Mouse (Mus musculus) forebrain, embryonic 11.5 days (tissue): ENCODE measurements around the gene Jmjd7. TPM values are rescaled to one million over a fixed set of nuclear protein-coding genes. Genes with fewer than 3 reads are reported as not detected.

Experiments
- ATAC-seq: fragments of 200-750 bp; cut with Nextera tagmentation; replicated peaks from 2 replicates; pipeline ENCODE4 v1.8.0; 2017; ENCODE audit warnings: moderate TSS enrichment; ENCODE audit not compliant: low FRiP score
- DNase-seq: peaks from one replicate; pipeline ENCODE4 v3.0.0-alpha.2; 2017; ENCODE audit warnings: low spot score
- H3K27ac ChIP-seq: fragments of 300-500 bp; sonication (generic); 2 replicates; pipeline ENCODE4 v1.5.1; 2014; ENCODE audit warnings: low read depth, low read length
- H3K27me3 ChIP-seq: fragments of 300-500 bp; sonication (generic); 2 replicates; pipeline ENCODE4 v1.6.1; 2014; ENCODE audit warnings: mild to moderate bottlenecking, low read length, mixed read lengths; ENCODE audit not compliant: control insufficient read depth, insufficient read depth
- H3K36me3 ChIP-seq: fragments of 300-500 bp; sonication (generic); 2 replicates; pipeline ENCODE4 v1.6.1; 2014; ENCODE audit warnings: mild to moderate bottlenecking, low read length, moderate library complexity, mixed read lengths; ENCODE audit not compliant: control insufficient read depth, insufficient read depth
- H3K4me1 ChIP-seq: fragments of 300-500 bp; sonication (generic); replicated peaks from 2 replicates; pipeline ENCODE4 v1.6.1; 2014; ENCODE audit warnings: low read length, mixed read lengths; ENCODE audit not compliant: control insufficient read depth, insufficient read depth
- H3K4me2 ChIP-seq: fragments of 300-500 bp; sonication (generic); 2 replicates; pipeline ENCODE4 v1.6.1; 2014; ENCODE audit warnings: low read depth, mild to moderate bottlenecking, low read length, moderate library complexity, mixed read lengths; ENCODE audit not compliant: severe bottlenecking
- H3K4me3 ChIP-seq: fragments of 300-500 bp; sonication (generic); 2 replicates; pipeline ENCODE4 v1.5.1; 2014; ENCODE audit warnings: low read depth, low read length
- H3K9ac ChIP-seq: fragments of 300-500 bp; sonication (generic); 2 replicates; pipeline ENCODE4 v1.6.1; 2014; ENCODE audit warnings: low read length
- H3K9me3 ChIP-seq: fragments of 300-500 bp; sonication (generic); 2 replicates; pipeline ENCODE4 v1.6.1; 2016; ENCODE audit warnings: low read length, mixed read lengths; ENCODE audit not compliant: control insufficient read depth
- WGBS: fragments of 180-500 bp; shearing (Covaris S2); extraction: QIAGEN DNeasy Blood & Tissue Kit; methylation state at CpG from one replicate; pipeline ENCODE4 v1.1.7; 2014; 5-methylcytosine and 5-hydroxymethylcytosine counted together
- polyA plus RNA-seq: library from polyadenylated mRNA; unstranded; fragments of >200 nt; fragmentation: Nextera tagmentation; extraction: Ambion mirVana; gene quantifications from 2 replicates; pipeline ENCODE4 v1.2.1, GENCODE M21; 2014

Gene Jmjd7
- polyA plus RNA-seq, 1 experiment from 2014 or later, result 18.6 TPM

- H3K36me3 ChIP-seq, result no peaks in the 10 kb centered on the region
- 84% methylated on average over 2 of the region's 2 CpGs for WGBS
- no peak for ATAC-seq
These were observed 34.9 kb upstream of the Jmjd7 start for GRCm38 (mm10) chr2:119992349-119992748.

GRCm38 (mm10) chr2:119993515-119993914 lies 33.8 kb upstream of the Jmjd7 start:
- 55% methylated on average over 2 of the region's 2 CpGs for WGBS

More at GRCm38 (mm10) chr2:119992349-119992748, 34.9 kb upstream of the Jmjd7 start:
- H3K27me3 ChIP-seq, result no peaks in the 10 kb centered on the region
- no peaks in the 10 kb centered on the region for H3K4me1 ChIP-seq
- no peak overlapping the region for H3K4me2 ChIP-seq
- H3K4me3 ChIP-seq, result no peak overlapping the region
- no peaks in the 10 kb centered on the region for H3K9me3 ChIP-seq
- no peak overlapping the region for H3K27ac ChIP-seq
- no peak for DNase-seq
- H3K9ac ChIP-seq, result no peak overlapping the region

GRCm38 (mm10) chr2:119994839-119995238 lies 32.4 kb upstream of the Jmjd7 start:
- no peaks in the 10 kb centered on the region for H3K36me3 ChIP-seq
- no peak for ATAC-seq
- H3K9ac ChIP-seq, result no peak overlapping the region
- 92% methylated on average over 6 of the region's 6 CpGs for WGBS
- no peak overlapping the region for H3K4me2 ChIP-seq
- H3K27ac ChIP-seq, result no peak overlapping the region
- no peaks in the 10 kb centered on the region for H3K9me3 ChIP-seq
- DNase-seq, result no peak
- H3K4me1 ChIP-seq, result no peaks in the 10 kb centered on the region
- no peak overlapping the region for H3K4me3 ChIP-seq
- no peaks in the 10 kb centered on the region for H3K27me3 ChIP-seq

More at GRCm38 (mm10) chr2:119993515-119993914, 33.8 kb upstream of the Jmjd7 start:
- Histone ChIP-seq H3K36me3 (no peaks in the 10 kb centered on the region), H3K9me3 (no peaks in the 10 kb centered on the region), H3K9ac (no peak overlapping the region), H3K4me3 (no peak overlapping the region), H3K27ac (no peak overlapping the region), H3K4me2 (no peak overlapping the region), H3K27me3 (no peaks in the 10 kb centered on the region), H3K4me1 (no peaks in the 10 kb centered on the region)
- ATAC-seq (no peak), DNase-seq (no peak)

DNA sequence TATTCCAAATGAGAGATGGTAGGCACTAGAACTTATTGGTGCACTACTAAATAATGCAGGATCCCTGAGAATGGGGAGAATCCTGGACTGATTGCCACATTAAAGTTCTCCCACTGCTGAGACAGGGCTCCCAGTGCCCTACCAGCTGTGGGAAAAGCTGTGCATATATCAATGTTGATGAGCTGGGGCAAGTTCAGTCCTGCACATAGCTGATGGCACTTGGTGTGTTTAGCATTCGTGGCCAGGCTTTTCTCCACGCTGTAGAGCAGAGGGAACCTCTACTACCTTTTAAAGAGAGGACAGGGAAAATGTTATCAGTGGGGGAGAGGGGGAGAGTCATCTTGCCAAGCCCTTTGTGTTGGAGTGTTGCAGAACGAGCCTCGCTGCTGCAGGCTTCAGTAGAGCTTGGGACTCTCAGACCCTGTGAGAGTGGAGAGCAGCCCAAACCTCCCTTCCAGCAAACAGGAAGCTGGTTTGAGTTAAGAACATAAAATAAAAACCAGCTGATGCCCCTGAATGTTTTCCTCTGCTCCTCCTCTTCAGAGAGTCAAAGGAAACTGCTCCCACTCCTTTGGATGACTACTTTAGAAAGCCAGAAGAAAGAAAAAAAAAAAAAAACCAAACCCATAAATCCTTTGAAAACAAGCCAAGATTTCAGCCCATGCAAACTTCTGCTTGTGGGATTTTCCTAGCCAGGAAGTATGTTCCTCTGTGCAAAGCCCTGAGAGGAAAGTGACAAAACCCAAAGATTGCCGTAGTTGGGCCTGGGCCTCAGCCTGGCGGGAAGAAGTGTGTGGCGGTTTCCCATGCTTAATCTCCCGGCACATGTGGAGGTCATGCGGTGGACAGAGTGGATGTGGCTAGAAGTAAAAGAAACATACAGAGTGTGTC lies 31.6 kb upstream of the Jmjd7 start:
- Histone ChIP-seq H3K36me3 (no peaks in the 10 kb centered on the region), H3K27me3 (no peaks in the 10 kb centered on the region), H3K9me3 (no peaks in the 10 kb centered on the region), H3K4me2 (no peak overlapping the region), H3K9ac (no peak overlapping the region), H3K27ac (0 out of 2 replicates have a peak overlapping the region, but pooled peaks have one; percentile 31), H3K4me1 (no peaks in the 10 kb centered on the region), H3K4me3 (no peak overlapping the region)
- ATAC-seq (no peak), DNase-seq (no peak)
- 71% methylated on average over 9 of the region's 9 CpGs for WGBS

- Histone ChIP-seq H3K9ac (no peak overlapping the region), H3K27ac (no peak overlapping the region), H3K4me2 (no peak overlapping the region), H3K27me3 (no peaks in the 10 kb centered on the region), H3K9me3 (no peaks in the 10 kb centered on the region), H3K36me3 (no peaks in the 10 kb centered on the region), H3K4me3 (no peak overlapping the region), H3K4me1 (no peaks in the 10 kb centered on the region)
- DNase-seq (no peak), ATAC-seq (no peak)
- WGBS, result 93% methylated on average over 4 of the region's 4 CpGs
These were observed 29.9 kb upstream of the Jmjd7 start for GRCm38 (mm10) chr2:119997354-119997753.

DNA sequence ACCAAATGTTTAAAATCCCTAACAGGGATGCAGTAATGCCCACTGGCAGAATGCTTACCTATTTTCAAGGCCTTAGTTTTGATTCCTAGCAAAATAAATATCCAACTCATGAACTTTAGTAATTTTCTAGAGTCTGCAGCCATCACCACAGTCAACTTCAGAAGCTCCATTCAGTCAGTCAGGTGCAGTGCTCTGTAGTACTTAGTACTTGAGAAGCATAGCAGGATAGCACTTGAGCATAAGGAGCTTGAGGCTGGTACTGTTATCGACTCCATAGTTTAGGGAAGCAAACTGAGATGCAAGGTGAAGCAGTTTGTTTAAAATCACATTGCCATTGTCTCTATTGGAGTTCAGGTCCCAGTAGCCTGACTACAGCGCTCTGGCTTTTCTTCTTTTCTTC lies 27.6 kb upstream of the Jmjd7 start:
- Histone ChIP-seq H3K4me1 (no peaks in the 10 kb centered on the region), H3K27ac (no peak overlapping the region), H3K36me3 (no peaks in the 10 kb centered on the region), H3K27me3 (no peaks in the 10 kb centered on the region), H3K4me3 (no peak overlapping the region), H3K4me2 (no peak overlapping the region), H3K9me3 (no peaks in the 10 kb centered on the region), H3K9ac (no peak overlapping the region)
- 94% methylated on average over 2 of the region's 2 CpGs for WGBS
- DNase-seq (no peak), ATAC-seq (no peak)

- no peak for DNase-seq
- 77% methylated on average over 3 of the region's 3 CpGs for WGBS
These were observed 26.2 kb upstream of the Jmjd7 start for GRCm38 (mm10) chr2:120000882-120001584.

DNA sequence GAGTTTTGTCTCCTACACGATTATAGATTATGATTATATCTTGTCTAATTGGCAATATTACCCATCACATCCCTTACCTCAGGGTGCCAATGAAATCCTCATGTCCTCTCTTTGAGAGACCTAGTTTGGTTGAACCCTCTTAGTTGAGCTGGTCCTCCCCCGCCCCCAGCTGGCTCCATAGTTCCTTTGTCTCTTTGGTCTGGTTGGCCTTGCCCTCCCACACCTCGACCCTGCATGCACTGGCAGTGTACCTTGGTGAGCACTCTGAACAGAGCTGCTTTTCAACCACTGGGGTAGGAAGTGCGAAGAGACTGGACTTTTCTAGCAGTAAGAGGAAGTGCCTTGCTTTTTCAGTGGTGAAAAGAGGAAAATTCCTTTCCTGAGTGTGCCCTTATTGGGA lies 25.3 kb upstream of the Jmjd7 start:
- no peaks in the 10 kb centered on the region for H3K9me3 ChIP-seq
- no peak overlapping the region for H3K9ac ChIP-seq
- WGBS, result 70% methylated on average over 4 of the region's 4 CpGs
- no peak overlapping the region for H3K4me2 ChIP-seq
- H3K4me3 ChIP-seq, result no peak overlapping the region
- DNase-seq (no peak), ATAC-seq (no peak)
- no peaks in the 10 kb centered on the region for H3K36me3 ChIP-seq
- no peak overlapping the region for H3K27ac ChIP-seq
- no peaks in the 10 kb centered on the region for H3K27me3 ChIP-seq
- H3K4me1 ChIP-seq, result no peaks in the 10 kb centered on the region

More at GRCm38 (mm10) chr2:120000882-120001584, 26.2 kb upstream of the Jmjd7 start:
- Histone ChIP-seq H3K27ac (no peak overlapping the region), H3K9ac (no peak overlapping the region), H3K9me3 (no peaks in the 10 kb centered on the region), H3K27me3 (no peaks in the 10 kb centered on the region), H3K4me1 (no peaks in the 10 kb centered on the region), H3K4me2 (no peak overlapping the region), H3K4me3 (no peak overlapping the region), H3K36me3 (no peaks in the 10 kb centered on the region)
- ATAC-seq, result no peak
